Mouse (Mus musculus) natural killer cell, adult 2 months (primary cell): ENCODE data around the gene Mzf1.

Source experiments
- DNase-seq, 2 experiments: peaks; one replicate each; pipeline ENCODE4 v3.0.0; 2022; ENCODE audit warnings: low spot score in 2 of 2

Mzf1 gene

GRCm38 (mm10) chr7:13003380-13003779 is 51.2 kb downstream of the Mzf1 start:
- no peak for DNase-seq

- no peak for DNase-seq
Observed at GRCm38 (mm10) chr7:13001584-13001983, 53.0 kb downstream of the Mzf1 start.

GRCm38 (mm10) chr7:12998851-12999250 is 55.7 kb downstream of the Mzf1 start, which contains the start of gene Trim28:
Gene Trim28 (plus strand): TSS chr7:12999114.
- no peak for DNase-seq

GRCm38 (mm10) chr7:12998053-12998452 is 56.5 kb downstream of the Mzf1 start, which contains the start of gene Slc27a5:
Gene Slc27a5 (minus strand): TSS chr7:12998192.
- no peak for DNase-seq

GRCm38 (mm10) chr7:12997230-12997629 is 57.3 kb downstream of the Mzf1 start:
- DNase-seq, result no peak

GRCm38 (mm10) chr7:12995862-12996261 is 58.7 kb downstream of the Mzf1 start:
- DNase-seq, result no peak

GRCm38 (mm10) chr7:12993148-12993547 is 61.4 kb downstream of the Mzf1 start:
- no peak for DNase-seq
